Mouse (Mus musculus) myocyte (in vitro differentiated cells): ENCODE measurements around the gene Nek10.

Experiments
- MYOD1 ChIP-seq, 3 experiments: IDR thresholded peaks; one replicate each; pipeline ENCODE4 v1.6.1; 2011; ENCODE audit warnings: control low read depth in 2 of 3, low read depth in 2 of 3, mild to moderate bottlenecking in 2 of 3, moderate library complexity in 1 of 3; ENCODE audit not compliant: insufficient read length in 2 of 3, control insufficient read depth in 1 of 3
- MYOG ChIP-seq, 3 experiments: IDR thresholded peaks; one replicate each; pipeline ENCODE4 v1.6.1; 2011; ENCODE audit warnings: control low read depth in 2 of 3, low read depth in 2 of 3, mild to moderate bottlenecking in 2 of 3; ENCODE audit not compliant: insufficient read length in 2 of 3, control insufficient read depth in 1 of 3, insufficient read depth in 1 of 3
- POLR2A ChIP-seq: IDR thresholded peaks from one replicate; pipeline ENCODE4 v1.6.1; 2011; ENCODE audit warnings: low read depth, mild to moderate bottlenecking, control low read depth, moderate library complexity; ENCODE audit not compliant: insufficient read length

DNA sequence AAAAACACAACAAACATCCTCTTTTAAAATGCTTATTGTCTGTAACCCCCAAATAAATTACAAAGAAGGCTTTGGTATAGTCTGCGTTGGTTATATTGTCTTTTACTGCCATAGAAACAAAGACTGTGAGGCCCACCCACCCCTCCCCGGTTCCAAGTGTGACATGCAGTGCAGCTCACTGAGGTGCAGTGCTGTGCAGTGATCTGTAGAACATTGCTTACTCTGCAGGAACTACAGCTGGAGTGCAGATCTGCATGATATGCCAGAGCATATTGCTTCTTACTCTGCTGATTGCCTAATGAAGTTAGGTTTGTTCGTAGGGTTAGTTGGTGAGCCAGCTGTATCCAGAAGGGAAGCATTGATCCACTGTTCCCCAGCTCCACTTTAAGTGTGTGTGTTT lies 57.1 kb downstream of the Nek10 start:
- TF ChIP-seq POLR2A (no peak), MYOD1 (IDR thresholded peaks at IDR 0.05; ENCODE audit: control insufficient read depth in 1 of 3, insufficient read length in 2 of 3, low read depth in 2 of 3) (no peak), MYOG (IDR thresholded peaks at IDR 0.05; ENCODE audit: control insufficient read depth in 1 of 3, insufficient read depth in 1 of 3, insufficient read length in 2 of 3, low read depth in 2 of 3) (no peak)
